Mouse (Mus musculus): ENCODE data around the gene Aaed1. TPM values are rescaled to one million over a fixed set of nuclear protein-coding genes. Genes with fewer than 3 reads are reported as not detected.
A peak's percentile ranks its signal among the peaks of the same experiment; 100 is the strongest.
"Not testable (repeated sequence)": the region's sequence is repeated elsewhere in the genome, so short reads cannot be mapped to it uniquely, and the experiment has no call there.

Aaed1 gene
- polyA plus RNA-seq, 1 experiment from 2014 or later, result 43.3 TPM

GRCm38 (mm10) chr13:64257814-64258515, 54.5 kb downstream of the Aaed1 start:
- Histone ChIP-seq H3K9me3 (ENCODE audit: low read length) (no peaks in the 10 kb centered on the region), H3K27ac (ENCODE audit: low read length) (no peak overlapping the region), H3K4me3 (ENCODE audit: low read length) (no peak overlapping the region), H3K27me3 (ENCODE audit: insufficient read depth, low read length) (no peaks in the 10 kb centered on the region), H3K4me2 (replicated peaks; ENCODE audit: low read depth, low read length) (no peak overlapping the region), H3K4me1 (ENCODE audit: insufficient read depth, low read length) (no peaks in the 10 kb centered on the region), H3K36me3 (ENCODE audit: insufficient read depth, low read length) (no peaks in the 10 kb centered on the region), H3K9ac (replicated peaks; ENCODE audit: low read length) (no peak overlapping the region)
- WGBS, result 49% methylated on average over 5 of the region's 5 CpGs
- ATAC-seq (ENCODE audit: low FRiP score, low TSS enrichment), result no peak

DNA sequence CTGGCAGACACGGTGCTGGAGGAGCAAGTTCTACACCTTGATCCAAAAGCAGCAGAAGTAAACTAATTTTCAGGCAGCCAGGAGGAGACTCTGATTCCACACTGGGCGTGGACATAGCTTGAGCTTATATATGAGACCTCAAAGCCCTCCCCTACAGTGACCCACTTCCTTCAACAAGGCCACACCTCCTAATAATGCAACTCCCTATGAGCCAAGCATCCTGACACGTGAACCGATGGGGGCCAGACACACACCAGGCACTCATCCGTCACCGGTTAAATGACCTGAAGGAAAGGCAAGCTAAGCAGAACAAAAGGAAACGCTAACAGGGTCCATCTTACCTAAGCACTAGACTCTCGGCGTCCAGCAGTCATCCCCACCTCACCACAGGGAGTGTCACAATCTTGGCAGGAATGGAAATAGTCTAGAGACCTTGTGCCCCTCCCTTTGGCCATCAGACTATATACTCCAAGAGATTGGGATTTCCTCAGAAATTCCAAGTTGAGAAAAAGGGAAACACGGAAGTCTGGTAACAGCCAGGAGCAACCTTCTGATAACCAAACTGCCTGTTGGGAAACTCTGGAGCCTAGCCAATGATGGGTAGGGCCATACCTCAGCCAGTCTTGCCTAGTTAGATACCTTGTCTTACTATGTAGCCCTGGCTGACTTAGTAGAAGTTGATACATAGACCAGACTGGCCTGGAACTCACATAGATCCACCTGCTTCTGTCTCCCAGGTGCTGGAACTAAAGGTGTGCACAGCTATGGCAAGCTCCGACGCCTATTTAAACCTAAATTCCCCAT, 55.3 kb downstream of the Aaed1 start:
- Histone ChIP-seq H3K27me3 (ENCODE audit: insufficient read depth, low read length) (no peaks in the 10 kb centered on the region), H3K4me3 (ENCODE audit: low read length) (no peak overlapping the region), H3K9ac (replicated peaks; ENCODE audit: low read length) (no peak overlapping the region), H3K4me1 (ENCODE audit: insufficient read depth, low read length) (no peaks in the 10 kb centered on the region), H3K9me3 (ENCODE audit: low read length) (no peaks in the 10 kb centered on the region), H3K4me2 (replicated peaks; ENCODE audit: low read depth, low read length) (no peak overlapping the region), H3K27ac (ENCODE audit: low read length) (no peak overlapping the region), H3K36me3 (ENCODE audit: insufficient read depth, low read length) (no peaks in the 10 kb centered on the region)
- 61% methylated on average over 12 of the region's 12 CpGs for WGBS
- peak; percentile 78 for ATAC-seq (ENCODE audit: low FRiP score, low TSS enrichment)

GRCm38 (mm10) chr13:64254185-64254584, 58.3 kb downstream of the Aaed1 start:
- H3K36me3 ChIP-seq (ENCODE audit: insufficient read depth, low read length); H3K27me3 ChIP-seq (ENCODE audit: insufficient read depth, low read length); H3K27ac ChIP-seq (ENCODE audit: low read length); ATAC-seq (ENCODE audit: low FRiP score, low TSS enrichment); H3K9ac ChIP-seq (replicated peaks; ENCODE audit: low read length); H3K9me3 ChIP-seq (ENCODE audit: low read length); H3K4me3 ChIP-seq (ENCODE audit: low read length); H3K4me1 ChIP-seq (ENCODE audit: insufficient read depth, low read length); H3K4me2 ChIP-seq (replicated peaks; ENCODE audit: low read depth, low read length): not testable (repeated sequence)
- WGBS, result 77% methylated on average over 10 of the region's 11 CpGs

DNA sequence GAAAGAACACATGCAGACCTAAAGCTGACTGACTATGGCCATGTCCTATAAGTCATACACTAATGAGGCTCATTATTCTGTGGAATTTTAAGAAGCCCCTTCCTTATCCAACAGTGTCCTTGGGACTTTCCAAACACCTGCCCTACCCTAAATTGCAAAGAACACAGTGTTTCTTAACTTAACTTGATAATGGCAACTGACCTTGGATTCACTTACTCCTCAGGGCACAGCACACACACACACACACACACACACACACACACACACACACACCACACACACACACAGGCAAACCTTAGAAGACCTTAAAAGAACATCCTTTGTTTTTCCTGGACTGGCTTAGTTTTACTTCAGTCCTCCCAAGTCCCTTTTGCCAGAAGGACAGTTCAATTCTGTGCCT, 58.8 kb downstream of the Aaed1 start:
- Histone ChIP-seq H3K4me3 (ENCODE audit: low read length) (no peak overlapping the region), H3K4me2 (replicated peaks; ENCODE audit: low read depth, low read length) (no peak overlapping the region), H3K4me1 (ENCODE audit: insufficient read depth, low read length) (peaks cover 6% of the 10 kb centered on the region; the same call in 1 of the 2 replicates), H3K27me3 (ENCODE audit: insufficient read depth, low read length) (no peaks in the 10 kb centered on the region), H3K9ac (replicated peaks; ENCODE audit: low read length) (no peak overlapping the region), H3K9me3 (ENCODE audit: low read length) (no peaks in the 10 kb centered on the region), H3K36me3 (ENCODE audit: insufficient read depth, low read length) (no peaks in the 10 kb centered on the region), H3K27ac (ENCODE audit: low read length) (no peak overlapping the region)
- no peak for ATAC-seq (ENCODE audit: low FRiP score, low TSS enrichment)

DNA sequence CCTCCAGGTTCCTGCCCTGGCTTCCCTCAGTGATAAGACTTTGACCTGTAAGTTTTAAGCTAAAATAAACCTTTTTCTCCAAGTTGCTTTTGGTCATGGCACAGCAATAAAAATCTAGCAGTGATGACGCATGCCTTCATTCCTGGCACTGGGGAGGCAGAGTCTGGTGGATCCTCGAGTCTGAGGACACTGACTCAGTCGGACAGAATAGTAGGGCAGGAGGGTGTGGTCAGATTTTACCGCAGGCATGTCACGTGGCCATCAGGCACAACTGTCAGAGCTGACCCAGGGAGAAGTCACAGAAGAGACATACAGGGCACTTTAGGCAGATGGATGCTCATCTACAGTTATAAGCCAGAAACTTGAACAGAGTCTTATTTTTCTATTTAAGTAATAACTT, 60.4 kb downstream of the Aaed1 start:
- H3K27me3 ChIP-seq (ENCODE audit: insufficient read depth, low read length), result no peaks in the 10 kb centered on the region
- no peak overlapping the region for H3K4me3 ChIP-seq (ENCODE audit: low read length)
- no peak for ATAC-seq (ENCODE audit: low FRiP score, low TSS enrichment)
- H3K9me3 ChIP-seq (ENCODE audit: low read length), result no peaks in the 10 kb centered on the region
- 63% methylated on average over 5 of the region's 5 CpGs for WGBS
- no peaks in the 10 kb centered on the region for H3K36me3 ChIP-seq (ENCODE audit: insufficient read depth, low read length)
- no peak overlapping the region for H3K27ac ChIP-seq (ENCODE audit: low read length)
- H3K4me1 ChIP-seq (ENCODE audit: insufficient read depth, low read length), result peaks cover 6% of the 10 kb centered on the region; the same call in 1 of the 2 replicates
- no peak overlapping the region for H3K4me2 ChIP-seq (replicated peaks; ENCODE audit: low read depth, low read length)
- no peak overlapping the region for H3K9ac ChIP-seq (replicated peaks; ENCODE audit: low read length)

DNA sequence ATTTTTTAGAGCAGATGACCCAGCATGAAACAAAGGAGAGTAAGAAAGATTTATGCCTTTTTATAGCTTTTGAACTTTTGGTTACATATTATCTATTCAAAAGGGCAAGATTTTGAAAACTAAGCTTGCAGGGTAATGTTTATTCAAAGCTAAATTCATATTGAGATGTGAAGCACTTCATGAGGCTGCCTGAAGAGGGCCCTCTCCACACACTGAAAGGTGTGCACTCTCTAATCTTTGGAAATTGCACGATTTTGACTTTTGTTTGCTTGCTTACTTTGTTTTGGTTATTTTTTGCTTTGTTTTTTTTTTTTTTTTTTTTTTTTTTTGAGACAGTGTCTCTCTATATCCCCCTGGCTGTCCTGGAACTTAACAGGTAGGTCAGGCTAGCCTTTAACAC, 62.1 kb downstream of the Aaed1 start:
- Histone ChIP-seq H3K4me2 (replicated peaks; ENCODE audit: low read depth, low read length) (no peak overlapping the region), H3K36me3 (ENCODE audit: insufficient read depth, low read length) (no peaks in the 10 kb centered on the region), H3K9ac (replicated peaks; ENCODE audit: low read length) (no peak overlapping the region), H3K27ac (ENCODE audit: low read length) (no peak overlapping the region), H3K4me3 (ENCODE audit: low read length) (no peak overlapping the region), H3K9me3 (ENCODE audit: low read length) (no peaks in the 10 kb centered on the region), H3K27me3 (ENCODE audit: insufficient read depth, low read length) (no peaks in the 10 kb centered on the region), H3K4me1 (ENCODE audit: insufficient read depth, low read length) (peaks cover 6% of the 10 kb centered on the region; the same call in 1 of the 2 replicates)
- ATAC-seq (ENCODE audit: low FRiP score, low TSS enrichment), result no peak
- 30% methylated on average over 1 of the region's 1 CpGs for WGBS

GRCm38 (mm10) chr13:64248775-64249524, 63.6 kb downstream of the Aaed1 start:
- H3K9ac ChIP-seq (replicated peaks; ENCODE audit: low read length), result peak overlapping the region; percentile 71
- no peaks in the 10 kb centered on the region for H3K36me3 ChIP-seq (ENCODE audit: insufficient read depth, low read length)
- peak overlapping the region; percentile 30 for H3K27ac ChIP-seq (ENCODE audit: low read length)
- H3K9me3 ChIP-seq (ENCODE audit: low read length), result no peaks in the 10 kb centered on the region
- peak overlapping the region; percentile 61 for H3K4me3 ChIP-seq (ENCODE audit: low read length)
- H3K4me2 ChIP-seq (replicated peaks; ENCODE audit: low read depth, low read length), result peak overlapping the region; percentile 78
- WGBS, result 8% methylated on average over 22 of the region's 22 CpGs
- peak; percentile 87 for ATAC-seq (ENCODE audit: low FRiP score, low TSS enrichment)
- no peaks in the 10 kb centered on the region for H3K27me3 ChIP-seq (ENCODE audit: insufficient read depth, low read length)
- peaks cover 6% of the 10 kb centered on the region; the same call in 1 of the 2 replicates for H3K4me1 ChIP-seq (ENCODE audit: insufficient read depth, low read length)

DNA sequence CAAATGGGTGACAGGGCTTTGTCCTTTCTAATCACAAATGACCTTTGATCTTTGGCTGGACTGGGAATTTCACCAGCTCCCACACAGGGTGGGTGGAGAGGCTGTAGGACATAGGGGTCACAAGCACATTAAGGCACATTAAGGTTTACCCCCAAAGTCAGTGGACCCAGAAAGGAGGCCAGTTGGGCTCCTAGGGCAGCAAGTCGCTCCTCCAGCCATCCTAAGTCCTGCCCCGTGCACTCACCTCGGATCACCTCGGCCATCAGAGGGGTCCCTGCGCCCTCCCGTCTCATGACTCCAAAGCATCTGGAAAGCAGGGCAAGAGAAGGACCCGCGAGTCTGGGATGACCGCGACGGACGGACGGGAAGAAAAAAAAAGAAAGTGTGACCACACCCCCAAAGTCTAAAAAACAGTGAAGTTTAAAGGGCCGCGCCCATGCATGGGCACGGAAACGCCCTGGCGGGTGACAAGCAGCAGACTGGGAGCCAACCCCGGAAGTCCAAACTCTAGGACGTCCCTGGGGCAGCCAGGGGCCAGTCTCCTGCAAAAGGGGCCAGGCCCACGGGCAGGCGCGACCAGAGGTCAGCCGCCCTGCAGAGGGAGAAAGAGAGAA, 64.2 kb downstream of the Aaed1 start:
- 1% methylated on average over 24 of the region's 24 CpGs for WGBS

DNA sequence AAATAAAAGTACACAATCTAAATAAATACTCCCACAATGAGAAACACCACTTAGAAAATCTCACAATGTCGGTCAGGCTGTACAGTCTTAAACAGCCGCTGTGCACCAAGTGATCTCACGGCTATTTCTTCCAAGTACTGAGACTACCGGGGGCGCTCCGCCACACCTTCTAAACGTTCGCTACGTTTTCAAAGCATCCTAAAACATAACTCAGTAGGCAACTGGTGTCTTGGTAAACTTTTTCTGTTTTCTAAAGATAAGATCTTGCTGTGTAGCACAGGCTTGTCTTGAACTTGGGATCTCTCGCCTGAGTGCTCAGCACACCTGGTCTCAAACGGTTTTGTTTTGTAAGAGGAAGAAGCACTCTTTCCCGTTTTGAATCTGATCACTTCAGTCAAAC, 66.4 kb downstream of the Aaed1 start:
- peaks cover 6% of the 10 kb centered on the region; the same call in 1 of the 2 replicates for H3K4me1 ChIP-seq (ENCODE audit: insufficient read depth, low read length)
- H3K4me2 ChIP-seq (replicated peaks; ENCODE audit: low read depth, low read length), result no peak overlapping the region
- WGBS, result 76% methylated on average over 12 of the region's 12 CpGs

More for the DNA sequence above, 64.2 kb downstream of the Aaed1 start:
- H3K27ac ChIP-seq (ENCODE audit: low read length), result peak overlapping the region; percentile 30
- no peaks in the 10 kb centered on the region for H3K9me3 ChIP-seq (ENCODE audit: low read length)
- H3K4me2 ChIP-seq (replicated peaks; ENCODE audit: low read depth, low read length), result peak overlapping the region; percentile 78
- H3K27me3 ChIP-seq (ENCODE audit: insufficient read depth, low read length), result no peaks in the 10 kb centered on the region
- peak overlapping the region; percentile 71 for H3K9ac ChIP-seq (replicated peaks; ENCODE audit: low read length)
- peak overlapping the region; percentile 61 for H3K4me3 ChIP-seq (ENCODE audit: low read length)
- no peaks in the 10 kb centered on the region for H3K36me3 ChIP-seq (ENCODE audit: insufficient read depth, low read length)
- H3K4me1 ChIP-seq (ENCODE audit: insufficient read depth, low read length), result peaks cover 6% of the 10 kb centered on the region; the same call in 1 of the 2 replicates
- peak; percentile 94 for ATAC-seq (ENCODE audit: low FRiP score, low TSS enrichment)

More for the DNA sequence above, 66.4 kb downstream of the Aaed1 start:
- no peak overlapping the region for H3K4me3 ChIP-seq (ENCODE audit: low read length)
- no peaks in the 10 kb centered on the region for H3K9me3 ChIP-seq (ENCODE audit: low read length)
- no peak overlapping the region for H3K27ac ChIP-seq (ENCODE audit: low read length)
- no peaks in the 10 kb centered on the region for H3K27me3 ChIP-seq (ENCODE audit: insufficient read depth, low read length)
- H3K36me3 ChIP-seq (ENCODE audit: insufficient read depth, low read length), result no peaks in the 10 kb centered on the region
- no peak for ATAC-seq (ENCODE audit: low FRiP score, low TSS enrichment)
- H3K9ac ChIP-seq (replicated peaks; ENCODE audit: low read length), result no peak overlapping the region
